Mouse (Mus musculus) megakaryocyte, embryonic 14.5 days (primary cell): ENCODE data around the gene Mrps9. TPM values are rescaled to one million over a fixed set of nuclear protein-coding genes. Genes with fewer than 3 reads are reported as not detected.

Experiments
- H3K27me3 ChIP-seq: replicated peaks from 2 replicates; pipeline ENCODE3; 2012; ENCODE audit warnings: inconsistent platforms
- H3K36me3 ChIP-seq: replicated peaks from 2 replicates; pipeline ENCODE3; 2012; ENCODE audit warnings: low read length, inconsistent platforms, mixed read lengths
- H3K4me1 ChIP-seq: 2 replicates; pipeline ENCODE4 v1.6.1; 2012; ENCODE audit warnings: inconsistent platforms
- H3K4me3 ChIP-seq: replicated peaks from 2 replicates; pipeline ENCODE3; 2012; ENCODE audit warnings: moderate library complexity, mild to moderate bottlenecking, inconsistent platforms
- H3K9me3 ChIP-seq: 2 replicates; pipeline ENCODE4 v1.6.1; 2012; ENCODE audit warnings: inconsistent platforms
- FLI1 ChIP-seq: IDR thresholded peaks from 2 replicates; pipeline ENCODE4 v1.6.1; 2012; ENCODE audit warnings: low read length, inconsistent platforms, mixed read lengths
- GATA1 ChIP-seq: IDR thresholded peaks from 3 replicates; pipeline ENCODE4 v1.6.1; 2012; ENCODE audit warnings: mixed read lengths, low read length, inconsistent platforms, borderline replicate concordance
- polyA plus RNA-seq: library from polyadenylated mRNA; stranded (reverse); fragments of >175 nt; gene quantifications from 2 replicates; pipeline ENCODE4 v1.2.3, GENCODE M21; 2012; ENCODE audit warnings: low replicate concordance; ENCODE audit not compliant: insufficient read depth

The Mrps9 gene
- polyA plus RNA-seq, 1 experiment = 28.4 TPM

- no peak overlapping the region for H3K4me3 ChIP-seq
- TF ChIP-seq GATA1 (no peak), FLI1 (no peak)
- H3K27me3 ChIP-seq = no peaks in the 10 kb centered on the region
- no peaks in the 10 kb centered on the region for H3K9me3 ChIP-seq
- H3K36me3 ChIP-seq = peaks cover 82% of the 10 kb centered on the region
- no peaks in the 10 kb centered on the region for H3K4me1 ChIP-seq
Observed at GRCm38 (mm10) chr1:42894695-42895094, 43.7 kb downstream of the Mrps9 start.

GRCm38 (mm10) chr1:42905148-42905547, 54.1 kb downstream of the Mrps9 start:
- no peak for TF ChIP-seq GATA1
- no peak for TF ChIP-seq FLI1
- no peak overlapping the region for H3K4me3 ChIP-seq
- peaks cover 64% of the 10 kb centered on the region for H3K36me3 ChIP-seq
- H3K27me3 ChIP-seq = no peaks in the 10 kb centered on the region
- H3K4me1 ChIP-seq = 0 out of 2 replicates have a peak, but pooled peaks cover 6% of the 10 kb centered on the region
- no peaks in the 10 kb centered on the region for H3K9me3 ChIP-seq

GRCm38 (mm10) chr1:42906696-42907095, 55.7 kb downstream of the Mrps9 start:
- Histone ChIP-seq H3K27me3 (peaks cover 4% of the 10 kb centered on the region), H3K4me3 (no peak overlapping the region), H3K36me3 (peaks cover 48% of the 10 kb centered on the region), H3K4me1 (0 out of 2 replicates have a peak, but pooled peaks cover 6% of the 10 kb centered on the region), H3K9me3 (no peaks in the 10 kb centered on the region)
- no peak for TF ChIP-seq FLI1
- no peak for TF ChIP-seq GATA1

GRCm38 (mm10) chr1:42907153-42907552, 56.1 kb downstream of the Mrps9 start:
- peaks cover 45% of the 10 kb centered on the region for H3K36me3 ChIP-seq
- no peaks in the 10 kb centered on the region for H3K9me3 ChIP-seq
- peaks cover 6% of the 10 kb centered on the region for H3K27me3 ChIP-seq
- TF ChIP-seq GATA1 (no peak), FLI1 (no peak)
- no peak overlapping the region for H3K4me3 ChIP-seq
- H3K4me1 ChIP-seq = 0 out of 2 replicates have a peak, but pooled peaks cover 3% of the 10 kb centered on the region

GRCm38 (mm10) chr1:42915062-42915461, 64.0 kb downstream of the Mrps9 start:
- peaks cover 4% of the 10 kb centered on the region for H3K9me3 ChIP-seq
- peaks cover 7% of the 10 kb centered on the region for H3K27me3 ChIP-seq
- no peaks in the 10 kb centered on the region for H3K4me1 ChIP-seq
- TF ChIP-seq FLI1 = no peak
- TF ChIP-seq GATA1 = no peak
- no peaks in the 10 kb centered on the region for H3K36me3 ChIP-seq
- no peak overlapping the region for H3K4me3 ChIP-seq

GRCm38 (mm10) chr1:42916719-42917118, 65.7 kb downstream of the Mrps9 start:
- H3K4me1 ChIP-seq = no peaks in the 10 kb centered on the region
- H3K27me3 ChIP-seq = peaks cover 3% of the 10 kb centered on the region
- no peak overlapping the region for H3K4me3 ChIP-seq
- no peaks in the 10 kb centered on the region for H3K36me3 ChIP-seq
- TF ChIP-seq FLI1 (no peak), GATA1 (no peak)
- H3K9me3 ChIP-seq = peaks cover 4% of the 10 kb centered on the region

GRCm38 (mm10) chr1:42917908-42918307, 66.9 kb downstream of the Mrps9 start:
- Histone ChIP-seq H3K36me3 (no peaks in the 10 kb centered on the region), H3K4me3 (no peak overlapping the region), H3K27me3 (no peaks in the 10 kb centered on the region), H3K9me3 (peaks cover 10% of the 10 kb centered on the region), H3K4me1 (no peaks in the 10 kb centered on the region)
- TF ChIP-seq FLI1 (no peak), GATA1 (no peak)

- Histone ChIP-seq H3K9me3 (peaks cover 9% of the 10 kb centered on the region), H3K4me1 (no peaks in the 10 kb centered on the region), H3K4me3 (no peak overlapping the region), H3K36me3 (no peaks in the 10 kb centered on the region), H3K27me3 (peaks cover 2% of the 10 kb centered on the region)
- TF ChIP-seq FLI1 (no peak), GATA1 (no peak)
Observed at GRCm38 (mm10) chr1:42923924-42924323, 72.9 kb downstream of the Mrps9 start.

GRCm38 (mm10) chr1:42933613-42934012, 82.6 kb downstream of the Mrps9 start:
- Histone ChIP-seq H3K27me3 (peaks cover 2% of the 10 kb centered on the region), H3K9me3 (peaks cover 12% of the 10 kb centered on the region), H3K4me3 (no peak overlapping the region), H3K4me1 (no peaks in the 10 kb centered on the region), H3K36me3 (no peaks in the 10 kb centered on the region)
- TF ChIP-seq GATA1 = no peak
- no peak for TF ChIP-seq FLI1

GRCm38 (mm10) chr1:42948486-42948885, 97.5 kb downstream of the Mrps9 start:
- Histone ChIP-seq H3K4me1 (peaks cover 11% of the 10 kb centered on the region), H3K27me3 (peaks cover 30% of the 10 kb centered on the region), H3K9me3 (no peaks in the 10 kb centered on the region; the same call in 1 of the 2 replicates), H3K36me3 (no peaks in the 10 kb centered on the region), H3K4me3 (no peak overlapping the region)
- TF ChIP-seq GATA1 (no peak), FLI1 (no peak)
